Mouse (Mus musculus): ENCODE results near the gene Trnt1. TPM values are rescaled to one million over a fixed set of nuclear protein-coding genes. Genes with fewer than 3 reads are reported as not detected.

The Trnt1 gene
- 34.9 and 37.4 TPM in 2 replicates for polyA plus RNA-seq (2012; rRNA removed)

DNA sequence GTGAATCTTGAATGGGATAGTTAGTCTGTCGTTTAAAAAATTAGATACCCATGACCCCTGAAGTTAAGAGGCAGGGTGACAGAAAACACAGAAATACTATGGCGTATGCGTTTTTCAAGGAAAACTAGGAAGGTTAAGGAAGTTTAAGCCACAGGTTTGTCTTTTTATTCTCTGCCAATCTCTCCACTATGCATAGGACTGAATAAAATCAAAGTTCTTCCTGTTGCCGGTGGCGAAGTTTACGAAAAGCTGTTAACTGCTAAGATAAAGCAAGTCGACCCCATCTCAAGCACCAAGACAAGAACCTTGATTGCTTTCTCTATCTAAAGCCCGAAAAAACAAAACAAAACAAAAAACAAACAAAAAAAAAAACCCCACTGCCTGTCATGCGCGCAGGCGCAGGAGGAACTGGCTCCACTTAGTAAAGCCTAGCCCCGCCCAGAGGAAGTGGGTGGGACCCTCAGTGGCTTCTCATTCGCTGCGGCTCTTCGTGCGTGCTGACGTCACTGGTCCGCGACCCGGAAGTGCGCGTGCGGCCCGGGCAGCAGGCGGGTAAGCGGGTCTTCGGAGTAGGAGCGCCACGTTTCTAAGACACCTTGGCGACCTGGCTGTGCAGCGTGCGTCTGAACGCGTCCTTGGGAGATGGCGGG, at the start of gene Trnt1:
Gene Trnt1 (plus strand): TSS at position 481 of the 650 bp plus-strand sequence.

DNA sequence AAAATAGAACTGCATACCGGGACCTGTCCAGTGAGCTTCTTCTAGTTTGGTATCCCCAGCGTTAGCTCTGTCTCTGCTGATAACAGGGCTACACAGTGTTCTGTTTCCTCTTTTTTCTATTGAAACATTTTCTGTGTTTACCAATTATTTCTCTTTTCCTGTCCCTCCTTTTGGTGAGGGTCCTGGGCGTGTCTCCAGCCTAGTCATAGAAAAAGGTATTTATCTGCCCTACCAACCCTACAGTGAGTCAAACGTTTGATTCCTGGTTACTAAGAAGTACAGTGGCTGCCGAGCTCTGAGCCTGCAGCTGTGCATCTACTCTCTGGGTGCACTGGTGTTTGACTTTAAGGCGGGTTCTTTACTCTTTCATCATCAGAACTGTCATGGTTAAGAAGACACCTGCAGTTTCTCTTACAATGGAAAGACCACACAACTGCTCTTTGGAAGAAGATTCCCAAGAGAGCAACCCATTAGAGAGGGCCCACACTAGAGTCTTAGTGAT, 20.0 kb upstream of the Trnt1 start, which contains the start of gene Il5ra:
Gene Il5ra (minus strand): TSS at position 151 of the 502 bp plus-strand sequence.

GRCm38 (mm10) chr6:106799333-106800226, 30.7 kb downstream of the Trnt1 start, which contains the start of gene Crbn:
TSS of gene Crbn (minus strand) at chr6:106800077.

Other genes with a start within 250 kb of the Trnt1 start
- gene Il5ra, start 20.1 kb upstream of the Trnt1 start, polyA plus RNA-seq (2012; rRNA removed), result not detected in 2 replicates
- gene Crbn, start 31.0 kb downstream of the Trnt1 start, polyA plus RNA-seq (2012; rRNA removed), result 28.6 and 33.4 TPM in 2 replicates